Mouse (Mus musculus): ENCODE measurements around the gene Olfr1454.

Olfr1454 gene

GRCm38 (mm10) chr19:13060310-13060709, at the start of gene Olfr1454:
Gene Olfr1454, plus strand, starts transcription at chr19:13060610.
- DNase-seq, result no peak

GRCm38 (mm10) chr19:13028227-13028626, 32.2 kb upstream of the Olfr1454 start, which contains the start of gene Olfr1453:
Gene Olfr1453, minus strand, starts transcription at chr19:13028327.
- DNase-seq, result no peak

GRCm38 (mm10) chr19:13093908-13094307, 33.5 kb downstream of the Olfr1454 start:
- no peak for DNase-seq

DNA sequence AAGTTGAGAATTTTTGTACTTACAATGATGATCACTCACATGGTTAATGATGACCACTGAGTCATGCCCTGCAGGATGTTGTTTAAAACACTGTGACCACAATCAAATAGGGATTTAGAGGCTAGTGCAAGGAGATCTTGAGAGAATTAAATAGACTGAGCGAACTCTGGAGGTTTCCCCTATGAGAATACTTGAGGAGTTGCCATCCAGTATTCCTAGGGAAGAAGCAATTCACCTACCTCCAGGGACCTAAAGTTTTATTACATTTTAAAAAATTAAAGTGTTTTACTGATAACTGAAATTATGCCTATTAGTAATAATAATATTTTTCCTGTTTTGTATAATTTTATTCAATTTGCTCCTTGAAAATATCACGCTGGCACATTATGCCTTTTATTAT, 37.4 kb downstream of the Olfr1454 start, which contains the start of gene Olfr1457:
Olfr1457 (minus strand) TSS at position 101 of the 400 bp plus-strand sequence.
- DNase-seq, result no peak

GRCm38 (mm10) chr19:13106675-13107074, 46.3 kb downstream of the Olfr1454 start, which contains the start of gene Olfr1458:
Gene Olfr1458, minus strand, starts transcription at chr19:13106775.
- DNase-seq, result no peak
